8 mouse cellular contexts compared by ENCODE assay signal in the genomic region with DNA sequence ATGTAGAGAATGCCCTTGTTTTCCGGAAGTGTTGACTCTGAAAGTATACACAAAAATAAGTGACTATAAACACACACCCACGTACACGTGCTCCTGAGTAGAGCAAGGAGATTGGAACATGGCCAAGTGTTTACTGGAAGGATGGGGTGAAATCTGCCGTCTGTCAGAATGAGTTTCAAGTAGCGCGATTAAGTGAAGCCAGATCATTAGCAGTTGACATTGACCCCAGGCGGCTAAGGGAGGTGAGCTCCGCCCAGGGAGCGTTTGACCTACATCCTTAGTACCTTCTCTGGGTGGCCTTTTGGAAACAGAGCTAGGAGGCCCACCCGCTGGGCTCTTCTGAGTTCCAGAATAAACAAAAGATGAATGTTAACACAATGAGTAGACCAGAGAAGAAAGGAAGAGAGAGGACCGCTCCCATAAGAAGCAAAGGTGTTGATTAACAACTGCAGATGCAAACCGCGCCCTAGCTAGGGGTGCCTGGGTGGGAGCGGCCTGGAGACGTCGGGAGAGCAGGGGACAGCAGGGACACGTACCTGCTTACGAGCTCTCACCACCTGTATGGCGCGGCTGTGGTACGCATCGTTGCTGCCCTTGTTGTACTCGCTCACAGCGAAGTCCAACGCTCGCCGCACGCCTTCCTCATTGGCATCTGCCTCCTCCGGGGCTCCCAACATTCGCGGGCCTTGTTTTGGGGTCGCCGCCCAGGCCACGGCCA. TPM values are rescaled to one million over a fixed set of nuclear protein-coding genes. Genes with fewer than 3 reads are reported as not detected.
A peak's percentile ranks its signal among the peaks of the same experiment; 100 is the strongest.
DNase-seq lines count a peak whose midpoint lies in the region; ATAC-seq lines count a peak whose summit lies in the region.

No protein-coding gene starts in this region.

- ATAC-seq in erythroid progenitor cell, adult 5-6 weeks (replicated peaks; ENCODE audit: low FRiP score, poor library complexity, severe bottlenecking), result peak; percentile 53
- peak; percentile 61 for ATAC-seq in liver, embryonic 16.5 days (ENCODE audit: low read depth)
- ATAC-seq in neutrophil, adult 5-6 weeks (ENCODE audit: extremely low read depth, insufficient number of reproducible peaks, low FRiP score, poor library complexity, severe bottlenecking), result peak; percentile 13; the same call in 1 of the 2 replicates

- peak overlapping the region; percentile 81 for H3K4me3 ChIP-seq in liver, embryonic 16.5 days (ENCODE audit: low read depth, low read length)

- H3K9me3 ChIP-seq in liver, embryonic 16.5 days (replicated peaks; ENCODE audit: control insufficient read depth, low read length), result no peaks in the 10 kb centered on the region

- H3K36me3 ChIP-seq in liver, embryonic 16.5 days (ENCODE audit: control insufficient read depth, insufficient read depth), result no peaks in the 10 kb centered on the region; the same call in 1 of the 2 replicates

- intact Hi-C loops in heart, postnatal 25 days (cut with DNase I), result loop anchor here (2.0 kb wide), 2 partner anchors 18 to 26 kb away; no protein-coding TSS in a partner anchor

- under 1% methylated on average over 34 of the region's 34 CpGs for WGBS in liver, embryonic 16.5 days (ENCODE audit: insufficient replicate concordance)

- no peaks in the 10 kb centered on the region for H3K27me3 ChIP-seq in liver, embryonic 16.5 days (ENCODE audit: control insufficient read depth, insufficient read depth, low read depth, low read length)

- H3K9ac ChIP-seq in liver, embryonic 16.5 days (ENCODE audit: low read depth, low read length), result peak overlapping the region; percentile 77

- H3K4me2 ChIP-seq in liver, embryonic 16.5 days (ENCODE audit: low read depth, low read length), result peak overlapping the region; percentile 84

- H3K27ac ChIP-seq in liver, embryonic 16.5 days (ENCODE audit: low read length), result peak overlapping the region; percentile 84

- peak; percentile 94 for DNase-seq in heart, adult 11 months
- no peak for DNase-seq in heart, postnatal 25 days (ENCODE audit: low spot score)
- peak; percentile 60 for DNase-seq in brain, adult 2 months (ENCODE audit: low read depth, low spot score)
- DNase-seq in induced T-regulatory cell, adult 2 months (ENCODE audit: low read depth), result peak; percentile 37
- no peak for DNase-seq in urinary bladder, adult 2 months (ENCODE audit: low spot score)

- peaks cover 13% of the 10 kb centered on the region for H3K4me1 ChIP-seq in liver, embryonic 16.5 days (ENCODE audit: control insufficient read depth, low read depth, low read length)

RNA-seq across cellular contexts. Expression of a gene that starts 0.7 kb away (rescaled TPM):
- total RNA-seq in heart, postnatal 25 days (2021), result 1,000 to 10,000 TPM in 1 of 2 experiments, 100 to 1,000 TPM in 1; 940 to 1,010 TPM
- 130 and 133 TPM in 2 replicates for total RNA-seq in erythroid progenitor cell, adult 5-6 weeks (2015; ENCODE audit: low replicate concordance)
- total RNA-seq in erythroid progenitor cell, adult 5-6 weeks (2017; ENCODE audit: low replicate concordance), result 37.9 and 71.9 TPM in 2 replicates
- polyA plus RNA-seq in liver, embryonic 16.5 days (2015; fragmentation: Nextera tagmentation; extraction: Ambion mirVana), result 179 and 183 TPM in 2 replicates
- total RNA-seq in neutrophil, adult 5-6 weeks (2017), result 355 and 365 TPM in 2 replicates
- polyA plus RNA-seq in urinary bladder, adult 2 months (2012; rRNA removed), result 1,153 and 1,196 TPM in 2 replicates

RNA-seq across cellular contexts. Expression of a gene that starts 9.9 kb away (rescaled TPM):
- total RNA-seq in heart, postnatal 25 days (2021), result under 1 TPM; 0.49 to 0.95 TPM
- total RNA-seq in erythroid progenitor cell, adult 5-6 weeks (2015; ENCODE audit: low replicate concordance), result not detected in 2 replicates
- not detected in 2 replicates for total RNA-seq in erythroid progenitor cell, adult 5-6 weeks (2017; ENCODE audit: low replicate concordance)
- polyA plus RNA-seq in liver, embryonic 16.5 days (2015; fragmentation: Nextera tagmentation; extraction: Ambion mirVana), result not detected in 2 replicates
- not detected in 2 replicates for total RNA-seq in neutrophil, adult 5-6 weeks (2017)
- not detected in 2 replicates for polyA plus RNA-seq in urinary bladder, adult 2 months (2012; rRNA removed)

RNA-seq across cellular contexts. Expression of a gene that starts 39.8 kb away (rescaled TPM):
- total RNA-seq in heart, postnatal 25 days (2021), result 1 to 10 TPM; 1.3 to 1.8 TPM
- not detected in 2 replicates for total RNA-seq in erythroid progenitor cell, adult 5-6 weeks (2015; ENCODE audit: low replicate concordance)
- not detected in 2 replicates for total RNA-seq in erythroid progenitor cell, adult 5-6 weeks (2017; ENCODE audit: low replicate concordance)
- polyA plus RNA-seq in liver, embryonic 16.5 days (2015; fragmentation: Nextera tagmentation; extraction: Ambion mirVana), result not detected in 2 replicates
- not detected in 2 replicates for total RNA-seq in neutrophil, adult 5-6 weeks (2017)
- not detected in 2 replicates for polyA plus RNA-seq in urinary bladder, adult 2 months (2012; rRNA removed)

RNA-seq across cellular contexts. Expression of a gene that starts 54.9 kb away (rescaled TPM):
- total RNA-seq in heart, postnatal 25 days (2021), result not detected
- not detected in 2 replicates for total RNA-seq in erythroid progenitor cell, adult 5-6 weeks (2015; ENCODE audit: low replicate concordance)
- total RNA-seq in erythroid progenitor cell, adult 5-6 weeks (2017; ENCODE audit: low replicate concordance), result not detected in 2 replicates
- not detected in 2 replicates for polyA plus RNA-seq in liver, embryonic 16.5 days (2015; fragmentation: Nextera tagmentation; extraction: Ambion mirVana)
- not detected in 2 replicates for total RNA-seq in neutrophil, adult 5-6 weeks (2017)
- polyA plus RNA-seq in urinary bladder, adult 2 months (2012; rRNA removed), result not detected in 2 replicates

Comparison
In these comparisons a context has a peak if more than half of its experiments do, and no peak if none do; other contexts are left out.
1. DNase-seq: peak in heart, adult 11 months (single experiment), brain, adult 2 months (single experiment) and induced T-regulatory cell, adult 2 months (single experiment); none in heart, postnatal 25 days (single experiment) and urinary bladder, adult 2 months (single experiment).
2. Peak in every context shown above with its lines, with median percentiles within 50 percentile points of each other: ATAC-seq.